Mouse (Mus musculus) NIH3T3 (cell line): ENCODE results near the gene Nepro.
A peak's percentile ranks its signal among the peaks of the same experiment; 100 is the strongest.

ENCODE experiments used
- DNase-seq: peaks from one replicate; pipeline ENCODE4 v3.0.0-alpha.2; 2012; ENCODE audit warnings: low read depth

Nepro gene

DNA sequence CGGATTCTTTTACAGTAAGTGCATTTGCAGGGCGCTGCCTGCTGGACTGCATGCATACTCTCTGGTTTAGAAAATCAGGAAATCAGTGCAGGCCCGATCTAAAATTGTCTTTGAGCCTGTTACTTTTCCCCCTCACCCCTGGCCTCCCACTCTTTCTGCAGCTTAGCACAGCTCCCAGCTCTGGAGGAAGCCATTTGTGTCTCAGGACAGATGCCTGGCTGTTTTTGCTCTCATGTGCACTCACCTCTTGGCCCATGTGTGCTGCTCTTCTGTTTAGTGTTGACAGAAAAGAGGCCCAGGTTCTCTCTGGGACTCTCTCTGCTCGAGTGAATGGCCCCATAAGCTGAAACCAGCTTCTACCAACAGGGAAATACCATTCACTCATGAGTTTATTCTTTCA, 20.6 kb upstream of the Nepro start:
- peak; percentile 40 for DNase-seq

DNA sequence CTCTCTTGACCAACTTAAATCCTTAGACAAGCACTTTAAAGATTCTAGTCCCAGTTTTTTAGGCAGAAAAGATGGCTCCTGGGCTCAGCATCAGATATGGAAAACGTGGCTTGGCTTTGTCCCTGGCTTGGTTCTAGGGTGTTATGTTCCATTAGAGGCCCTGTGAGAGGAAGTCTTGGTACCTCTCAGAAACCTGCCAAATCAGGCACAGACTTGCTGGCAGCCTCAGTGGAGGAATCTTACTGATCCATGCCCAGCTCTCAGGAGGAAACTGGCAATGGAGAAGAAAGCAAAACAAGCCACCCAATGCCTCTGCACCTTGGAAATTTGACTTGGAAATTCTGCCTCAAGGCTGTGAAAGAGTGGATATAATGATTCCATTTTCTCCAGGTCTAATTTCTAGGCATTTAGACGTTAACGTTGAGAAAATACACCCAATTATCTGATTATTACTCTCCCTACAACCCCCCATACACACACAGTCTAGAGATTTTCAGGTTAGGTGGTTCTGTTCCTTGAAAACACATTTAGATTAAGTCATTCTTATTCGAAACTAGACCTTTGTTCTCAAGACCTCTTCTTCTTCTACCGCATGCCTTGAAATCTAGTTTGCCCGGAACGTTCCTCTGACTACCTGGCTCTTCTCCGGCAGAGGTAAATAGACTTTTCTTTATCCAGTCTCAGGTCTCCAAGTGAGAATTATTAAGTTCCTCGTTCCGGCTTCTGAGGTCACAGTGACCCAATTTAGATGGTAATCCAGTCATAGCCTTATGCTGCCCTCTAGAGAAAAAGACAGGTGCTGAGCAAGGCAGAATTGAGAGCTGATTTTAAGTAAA, 7.6 kb upstream of the Nepro start:
- DNase-seq: peak; percentile 42

DNA sequence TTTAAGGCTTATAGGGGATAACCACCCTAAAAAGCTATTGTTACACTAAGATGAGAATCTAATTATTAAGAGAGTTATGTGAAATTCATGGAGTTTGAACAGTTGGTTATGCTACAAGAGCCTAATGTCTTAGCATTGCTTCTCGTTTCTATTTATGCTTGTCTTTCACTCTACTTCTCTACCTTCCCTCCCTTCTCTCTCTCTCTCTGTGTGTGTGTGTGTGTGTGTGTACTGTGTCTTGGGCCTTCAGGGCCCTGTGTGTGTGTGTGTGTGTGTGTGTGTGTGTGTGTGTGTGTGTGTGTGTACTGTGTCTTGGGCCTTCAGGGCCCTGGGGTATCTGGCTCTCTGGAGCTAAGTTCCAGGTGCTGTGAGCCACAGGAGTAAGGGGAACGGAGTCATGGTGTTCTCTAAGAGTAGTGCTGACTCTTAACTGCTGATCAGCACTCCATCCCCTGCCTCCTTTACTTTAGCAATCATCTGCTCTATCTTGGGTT, 6.9 kb upstream of the Nepro start:
- no peak for DNase-seq

DNA sequence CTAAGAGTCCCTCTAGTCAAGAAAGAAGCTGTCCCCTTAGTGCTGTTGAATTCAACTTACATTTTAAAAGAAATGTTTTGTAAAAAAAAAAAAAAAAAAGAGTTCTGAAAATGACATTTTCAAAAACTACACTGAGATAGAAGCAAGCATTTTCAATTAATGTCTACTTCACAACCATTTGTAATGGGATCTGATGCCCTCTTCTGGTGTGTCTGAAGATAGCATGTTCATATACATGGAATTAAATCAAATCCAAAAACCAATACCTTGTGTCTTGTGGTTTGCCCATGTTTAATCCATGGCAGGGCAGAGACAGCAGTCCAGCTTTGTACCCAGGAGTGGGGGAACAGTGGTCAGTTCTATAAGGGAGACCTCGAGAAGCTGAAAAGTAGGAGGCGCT, 6.3 kb upstream of the Nepro start:
- peak; percentile 16 for DNase-seq

DNA sequence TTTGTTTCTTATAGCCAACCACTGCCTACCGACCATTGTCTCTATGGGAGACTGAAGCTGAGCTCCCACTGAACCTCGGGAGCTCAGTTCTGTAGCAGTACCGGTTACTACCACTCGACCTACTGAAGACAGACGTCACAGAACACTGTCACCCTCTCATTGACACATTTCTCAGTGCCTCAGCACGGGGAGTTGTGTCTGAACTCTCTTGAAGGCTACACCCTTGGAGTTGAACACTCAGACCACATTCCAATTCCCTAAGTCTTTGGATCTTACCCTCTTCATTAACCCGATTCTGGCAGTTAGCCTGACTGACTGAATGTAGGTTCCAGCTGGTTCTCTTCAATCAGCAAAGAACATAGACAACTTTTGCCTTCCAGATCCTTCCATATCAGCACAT, 4.8 kb upstream of the Nepro start:
- DNase-seq: no peak

DNA sequence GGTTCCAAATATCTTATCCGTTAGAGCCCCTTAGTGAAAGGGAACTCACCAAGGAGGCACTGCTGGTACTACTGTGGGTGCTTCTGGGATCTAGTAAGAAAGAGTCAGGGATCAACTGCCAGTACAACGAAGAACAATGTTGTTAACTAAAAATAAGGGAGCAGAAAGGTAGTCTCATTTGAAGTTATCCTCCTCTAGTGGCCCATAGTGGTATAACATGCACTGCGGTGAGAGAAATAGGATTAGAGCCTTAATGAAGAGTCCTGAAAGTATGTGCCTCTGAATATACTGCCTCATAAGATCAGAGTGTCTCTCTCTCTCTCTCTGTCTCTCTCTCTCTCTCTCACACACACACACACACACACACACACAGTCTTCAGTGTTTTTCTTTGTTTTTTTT, 3.6 kb upstream of the Nepro start:
- no peak for DNase-seq

DNA sequence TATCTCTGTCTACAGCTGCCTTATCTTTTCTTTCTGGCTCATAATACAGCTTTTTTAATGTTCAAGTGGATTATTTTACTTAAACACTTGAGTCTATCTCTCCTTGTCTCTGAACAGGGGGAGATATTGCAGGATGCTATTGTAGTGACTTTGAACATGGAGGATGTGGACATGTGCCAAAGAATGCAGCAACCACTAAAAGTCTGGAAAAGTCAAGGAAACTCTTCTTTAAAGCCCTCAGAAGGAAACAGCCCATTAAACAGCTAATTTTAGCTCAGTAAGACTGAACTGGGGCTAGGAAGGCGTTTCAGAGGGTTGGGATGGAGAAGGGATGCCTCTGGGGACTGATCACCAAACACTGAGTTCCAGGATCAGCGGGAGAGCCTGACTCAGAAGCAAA, 1.4 kb upstream of the Nepro start:
- DNase-seq: no peak

DNA sequence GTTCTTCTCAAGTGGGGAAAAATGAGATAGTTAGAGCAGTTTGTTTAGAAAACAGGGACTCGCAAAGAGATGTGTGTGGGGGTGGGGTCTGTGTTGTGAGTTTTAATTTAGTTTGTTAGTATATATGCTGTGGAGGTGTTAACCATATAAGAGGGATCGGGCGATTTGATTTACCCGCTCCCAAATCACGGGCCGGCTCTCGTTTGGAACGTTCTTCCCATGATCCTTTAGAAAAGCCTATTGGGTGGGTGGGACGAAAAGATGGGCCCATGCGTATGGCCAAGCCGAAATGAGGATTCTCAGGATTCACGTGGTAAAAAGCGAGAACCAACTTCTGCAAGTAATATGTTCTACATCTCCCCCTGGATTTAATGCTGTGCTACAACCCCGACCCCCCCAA, 746 bp downstream of the Nepro start:
- peak; percentile 79 for DNase-seq

DNA sequence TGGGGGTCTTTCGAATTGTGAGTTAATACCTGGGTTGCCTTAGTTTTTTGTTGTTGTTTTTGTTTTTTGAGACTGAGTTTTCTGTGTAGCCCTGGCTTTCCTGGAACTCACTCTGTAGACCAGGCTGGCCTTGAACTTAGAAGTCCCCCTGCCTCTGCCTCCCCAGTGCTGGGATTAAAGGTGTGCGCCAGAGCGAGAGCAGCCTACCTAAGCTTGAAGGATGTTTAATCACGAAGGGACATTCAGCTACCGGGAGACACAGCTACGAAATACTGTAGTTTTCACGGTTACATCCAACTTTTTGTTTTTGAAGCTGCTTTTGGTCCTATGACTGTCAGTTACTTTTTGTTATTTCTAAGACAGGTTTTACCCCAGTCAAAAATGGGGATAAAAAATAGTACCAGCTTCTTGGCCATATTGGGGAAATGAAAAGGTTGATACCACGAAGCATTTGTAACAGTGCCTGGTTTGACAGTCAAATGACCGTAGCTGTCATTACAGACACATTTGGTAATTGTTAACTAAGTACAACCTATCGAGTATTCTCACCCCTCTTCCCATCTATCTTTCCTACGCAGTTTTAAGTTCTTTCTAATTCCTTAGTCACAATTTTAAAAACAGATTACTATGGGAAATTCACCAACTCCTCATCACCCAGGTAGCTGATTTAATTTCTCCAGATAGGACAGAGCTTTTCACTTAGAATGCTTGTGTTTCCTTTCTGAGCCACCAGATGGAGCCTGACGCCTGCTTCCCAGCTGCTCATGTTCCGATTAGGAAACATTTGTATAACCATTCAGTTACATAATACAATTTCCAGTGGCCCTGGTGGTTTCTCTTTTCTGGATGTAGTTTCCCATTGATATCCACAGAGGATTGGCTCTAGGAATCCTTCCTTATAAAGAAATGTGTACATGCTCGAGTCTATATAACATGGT, 1.5 kb downstream of the Nepro start:
- peak; percentile 90 for DNase-seq

DNA sequence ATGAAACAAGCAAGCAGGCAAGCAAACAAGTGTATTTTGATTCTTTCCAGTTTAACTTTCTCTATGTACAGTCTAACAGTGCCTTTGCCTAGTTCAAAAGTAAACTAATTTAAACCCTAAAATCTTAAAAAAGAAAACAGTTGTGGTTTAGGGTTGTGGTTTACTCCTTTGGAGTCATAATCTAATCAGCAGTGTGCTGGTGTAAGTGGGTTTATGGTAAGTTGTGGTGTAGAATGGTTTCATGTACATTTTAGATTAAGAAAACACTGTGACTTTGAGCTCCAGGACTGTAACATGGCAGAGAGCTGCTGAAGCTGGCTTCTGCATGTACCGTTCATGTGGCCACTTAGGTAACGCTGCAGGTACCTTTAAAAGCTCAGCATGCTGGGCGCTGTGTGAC, 3.4 kb downstream of the Nepro start:
- no peak for DNase-seq

DNA sequence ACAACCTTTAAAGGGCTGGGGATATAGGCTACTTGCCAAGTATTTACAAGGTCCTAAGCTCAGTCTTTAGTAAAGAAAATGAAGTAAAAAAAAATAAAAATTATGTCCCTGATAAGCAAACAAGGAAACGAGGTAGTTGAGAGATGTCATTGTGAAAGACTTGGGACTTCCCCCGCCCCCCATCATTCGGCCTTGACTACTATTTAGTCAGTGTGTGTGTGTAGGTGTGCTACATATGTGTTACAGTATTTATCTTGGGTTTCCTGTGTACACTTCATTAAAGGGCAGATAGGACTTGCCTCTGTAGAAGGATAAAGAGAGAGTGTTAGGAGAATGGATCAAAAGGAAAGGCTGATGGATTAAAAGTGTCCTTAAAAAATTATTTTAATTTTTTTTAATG, 10.0 kb downstream of the Nepro start:
- DNase-seq: no peak

DNA sequence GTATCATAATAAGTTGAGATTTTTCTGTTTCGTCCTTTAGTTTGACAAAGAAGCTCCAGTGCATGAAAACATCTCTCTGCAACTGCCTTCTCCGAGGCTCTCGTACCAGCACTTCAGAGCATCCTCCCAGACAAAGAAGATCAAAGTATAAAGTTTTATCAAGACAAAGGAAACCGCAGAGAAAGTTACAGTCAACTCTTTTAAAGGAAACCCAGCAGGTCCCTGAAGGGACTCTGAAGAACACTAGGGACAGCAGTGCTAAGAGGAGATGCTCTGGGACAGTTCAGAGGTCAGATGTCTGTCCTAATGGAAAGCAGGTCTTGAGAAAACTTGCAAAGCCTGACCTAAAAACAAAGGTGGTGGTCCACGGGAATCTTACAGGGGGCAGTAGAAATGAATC, 11.6 kb downstream of the Nepro start:
- DNase-seq: no peak

DNA sequence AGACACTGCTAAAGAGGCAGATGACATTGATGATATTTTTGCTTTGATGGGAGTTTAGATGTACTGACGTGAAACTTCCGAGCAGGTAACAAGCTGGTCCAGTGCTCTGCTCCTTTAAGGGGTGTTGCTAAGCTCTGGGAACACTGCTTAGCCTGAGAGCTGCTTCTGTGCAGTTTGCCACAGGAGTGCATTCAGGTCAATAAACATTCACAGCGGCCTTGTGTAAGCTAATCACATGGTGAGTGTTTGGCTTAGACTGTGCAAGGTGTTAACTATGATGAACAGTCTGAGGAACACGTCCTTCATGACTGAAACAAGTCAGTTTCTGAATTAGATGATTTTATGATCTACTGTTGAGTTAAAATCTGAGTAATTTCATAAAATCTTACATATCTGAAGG, 12.0 kb downstream of the Nepro start:
- DNase-seq: no peak

DNA sequence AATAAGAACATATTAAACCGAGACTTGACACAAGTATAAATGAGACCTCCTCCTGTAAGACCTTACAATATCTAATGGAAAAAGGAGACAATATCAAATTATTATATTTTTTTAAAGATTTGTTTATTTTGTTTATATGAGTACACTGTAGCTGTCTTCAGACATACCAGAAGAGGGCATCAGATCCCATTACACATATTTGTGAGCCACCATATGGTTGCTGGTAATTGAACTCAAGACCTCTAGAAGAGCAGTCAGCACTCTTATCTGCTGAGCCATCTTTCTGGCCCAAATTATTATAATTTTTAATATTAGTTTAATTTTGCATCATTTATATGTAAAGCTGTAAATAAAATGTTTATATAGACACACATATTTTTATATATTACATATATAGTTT, 18.7 kb downstream of the Nepro start:
- no peak for DNase-seq

DNA sequence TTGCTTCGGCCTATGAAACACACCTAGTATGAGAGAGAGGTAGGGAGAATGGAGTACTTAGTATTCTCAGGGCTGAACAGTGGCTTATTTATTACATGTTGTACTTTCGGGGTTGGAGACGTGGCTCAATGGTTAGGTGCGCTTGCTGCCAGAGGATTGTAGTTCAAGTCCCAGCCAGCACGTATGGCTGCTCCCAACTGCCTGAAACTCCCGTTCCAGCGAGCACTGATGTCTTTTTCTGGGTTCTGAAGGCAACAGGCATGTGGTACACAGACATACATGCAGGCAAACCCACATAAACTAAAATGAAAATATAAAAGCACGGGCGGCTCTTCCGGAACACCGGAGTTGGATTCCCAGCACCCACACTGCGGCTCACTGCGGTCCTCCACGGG, 21.4 kb downstream of the Nepro start:
- DNase-seq: peak; percentile 50

DNA sequence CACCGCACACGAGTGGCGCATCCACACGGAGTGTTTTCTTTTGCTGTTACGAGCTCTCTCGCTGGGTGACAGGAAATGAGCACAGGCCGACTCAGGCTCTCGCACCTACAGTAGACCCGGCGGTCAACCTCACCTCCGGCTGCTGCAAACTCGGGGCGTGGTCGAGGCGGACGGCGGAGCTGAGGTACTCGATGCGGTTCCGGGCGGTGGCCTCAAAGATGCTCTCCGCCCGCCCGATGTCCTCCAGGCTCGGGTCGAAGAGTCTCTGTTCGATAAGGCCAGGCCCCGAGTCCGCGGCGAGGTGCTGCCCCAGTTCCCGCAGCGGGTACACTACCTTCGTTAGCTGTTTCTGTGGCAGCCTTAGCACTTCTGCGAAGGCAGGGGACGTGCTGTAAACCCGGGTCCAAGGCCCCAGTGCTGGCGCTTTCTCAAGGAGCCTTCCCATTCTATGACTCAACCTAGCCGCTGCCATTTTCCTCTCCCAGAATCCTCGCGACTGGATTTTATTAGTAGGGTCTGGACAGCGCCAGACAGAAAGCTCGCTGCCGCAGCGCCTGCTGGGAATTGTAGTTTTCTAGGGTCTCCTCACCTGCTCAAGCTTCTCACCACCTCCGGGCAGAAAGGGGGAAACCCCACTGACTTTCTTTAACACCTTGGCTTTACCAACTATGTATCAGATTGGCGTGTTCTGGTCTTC, 21.9 kb downstream of the Nepro start, which contains the start of gene Gtpbp8:
TSS of gene Gtpbp8 (minus strand) at position 498 of the 697 bp plus-strand sequence.
- DNase-seq: peak; percentile 92

DNA sequence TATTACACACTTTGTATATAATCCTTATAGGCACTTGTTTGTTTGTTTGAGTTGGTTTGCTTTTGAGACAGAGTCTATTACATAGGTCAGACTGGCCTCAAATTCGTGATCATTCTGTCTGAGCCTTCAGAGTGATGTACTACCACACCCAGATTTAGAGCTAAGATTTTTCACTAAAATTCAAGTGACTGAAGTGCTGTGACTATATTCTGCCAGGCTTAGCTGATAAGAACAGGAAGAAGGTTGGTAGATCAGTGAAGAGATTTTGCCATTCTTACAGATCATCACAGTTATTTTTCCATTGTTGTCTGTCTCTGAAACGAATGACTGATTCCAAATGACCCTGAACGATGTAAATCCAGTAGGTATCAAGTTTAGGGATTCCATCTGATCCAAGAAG, 23.9 kb downstream of the Nepro start:
- DNase-seq: no peak

DNA sequence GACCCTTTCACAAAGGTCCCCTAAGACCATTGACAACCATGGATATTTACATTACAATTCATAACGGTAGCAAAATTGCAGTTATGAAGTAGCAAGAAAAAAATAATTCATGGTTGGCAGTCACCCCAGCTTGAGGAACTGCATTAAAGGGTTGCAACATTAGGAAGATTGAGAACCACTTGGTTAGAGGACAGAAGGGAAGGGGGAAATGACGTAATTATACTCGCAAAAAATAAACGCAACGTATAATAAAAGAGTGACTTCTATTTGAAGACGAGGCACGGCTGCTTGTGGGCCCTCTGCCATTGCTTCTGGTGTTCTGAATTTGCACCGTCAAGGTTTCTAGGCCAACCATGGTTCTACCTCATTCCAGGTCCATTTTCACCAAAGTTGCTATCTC, 33.6 kb downstream of the Nepro start:
- DNase-seq: no peak

DNA sequence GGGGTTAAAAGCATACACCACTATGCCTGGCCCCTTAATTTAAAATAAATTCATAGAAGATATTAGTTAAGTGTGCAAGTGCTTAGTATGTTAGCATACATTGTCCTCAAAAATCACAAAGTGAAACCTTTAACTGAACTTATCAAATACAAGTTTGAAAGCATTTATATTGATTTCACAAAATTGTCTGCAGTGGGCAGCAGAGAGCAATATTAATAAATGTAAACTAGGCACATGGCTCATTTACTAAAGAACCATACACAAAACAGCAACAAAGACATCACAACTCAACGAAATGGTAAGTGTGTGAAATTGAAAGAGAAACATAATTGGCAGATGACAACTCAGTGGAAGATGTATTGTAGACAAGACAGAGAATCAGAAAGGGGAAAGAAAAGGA, 37.7 kb downstream of the Nepro start:
- peak; percentile 48 for DNase-seq

DNA sequence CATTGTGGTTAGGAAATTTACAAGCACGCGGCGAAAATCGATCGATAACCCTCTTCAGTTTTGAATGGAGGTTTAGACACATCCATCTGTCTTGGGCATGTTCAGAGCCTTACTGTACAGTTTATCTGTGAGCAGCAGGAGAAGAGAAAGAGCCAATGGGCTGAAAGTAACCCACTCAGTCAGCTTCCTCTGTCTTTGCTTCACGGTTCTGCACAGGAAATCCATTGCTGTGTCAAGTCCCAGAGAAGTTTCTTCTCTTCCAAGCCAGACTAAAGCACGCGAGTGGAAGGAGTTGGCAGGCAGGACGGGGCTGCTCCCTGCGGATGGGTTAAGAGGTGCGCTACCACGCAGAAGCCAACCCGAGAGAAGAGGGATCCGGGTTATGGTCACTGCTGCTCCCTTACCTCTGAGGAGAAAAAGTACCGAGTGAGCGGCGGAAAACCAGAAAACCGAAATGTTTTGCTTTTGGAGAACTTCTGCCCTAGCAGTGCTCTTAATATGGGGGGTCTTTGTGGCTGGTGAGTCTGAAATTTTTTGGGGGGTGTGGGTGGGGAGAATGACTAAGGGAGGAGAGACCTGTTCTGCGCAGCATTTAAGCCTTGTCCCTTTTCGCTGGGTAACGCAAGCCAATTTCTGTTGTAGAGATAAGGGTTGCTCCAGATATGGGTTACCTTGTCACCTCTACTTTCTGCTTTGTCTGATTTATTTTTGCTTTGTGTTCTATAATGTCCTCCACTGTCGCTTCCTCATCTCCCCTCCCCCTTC, 41.6 kb downstream of the Nepro start, which contains the start of gene Cd200r1:
TSS of gene Cd200r1 (plus strand) at position 182 of the 765 bp plus-strand sequence.
- no peak for DNase-seq

DNA sequence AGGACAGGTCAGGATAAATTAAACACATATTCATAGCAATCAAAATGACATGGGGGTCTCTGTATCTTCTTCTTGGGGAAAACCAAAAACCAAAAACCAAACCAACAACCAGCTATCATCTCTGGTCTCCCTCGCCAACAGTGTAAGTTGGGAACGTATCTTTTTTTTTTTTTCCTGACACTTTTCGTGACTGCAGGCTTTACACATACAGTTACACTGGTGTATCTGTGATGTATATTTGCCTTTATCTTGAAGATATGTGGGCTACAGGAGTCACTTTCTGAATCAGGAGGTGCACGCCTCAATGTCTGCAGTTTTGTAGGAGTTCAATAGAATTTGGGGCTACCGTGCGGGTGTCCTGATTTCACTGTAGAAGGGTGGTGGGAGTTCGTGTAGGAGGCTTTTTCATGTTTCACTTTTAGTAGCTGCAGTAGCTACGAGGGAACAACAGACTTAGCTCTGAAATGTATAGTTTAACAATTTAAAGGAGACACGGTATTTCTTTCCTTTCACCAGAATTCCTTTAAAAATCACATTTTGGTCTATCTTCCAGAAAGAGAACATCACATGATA, 42.3 kb downstream of the Nepro start:
- no peak for DNase-seq
